Mouse (Mus musculus) spleen, adult 2 months (tissue): ENCODE measurements at regions not wholly inside any gene's neighbourhood (a gene's known extent, or its start where the extent isn't known, plus 50 kb on each side); places are given as distances from the start of the nearest gene placed in this dataset.

Experiments used
- DNase-seq, 2 experiments: peaks; one replicate each; pipeline versions ENCODE4 v3.0.0 to v3.0.0-alpha.2; 2012 to 2021; ENCODE audit warnings: low spot score in 2 of 2, low read depth in 1 of 2
- H3K27ac ChIP-seq: fragments of 200-500 bp; 2 replicates; pipeline ENCODE4 v1.5.1; 2012; ENCODE audit warnings: low read length, inconsistent platforms; ENCODE audit not compliant: insufficient read depth
- H3K27me3 ChIP-seq: fragments of 200-500 bp; 2 replicates; pipeline ENCODE4 v1.6.1; 2012; ENCODE audit warnings: mild to moderate bottlenecking, moderate library complexity, low read length, inconsistent platforms; ENCODE audit not compliant: control insufficient read depth, insufficient read depth
- H3K36me3 ChIP-seq: fragments of 200-500 bp; 2 replicates; pipeline ENCODE4 v1.6.1; 2012; ENCODE audit warnings: mild to moderate bottlenecking, low read length, inconsistent platforms; ENCODE audit not compliant: control insufficient read depth, insufficient read depth
- H3K4me1 ChIP-seq: fragments of 200-500 bp; 2 replicates; pipeline ENCODE4 v1.6.1; 2011; ENCODE audit warnings: inconsistent platforms; ENCODE audit not compliant: control insufficient read depth, insufficient read depth, insufficient read length
- H3K4me3 ChIP-seq: fragments of 200-500 bp; 2 replicates; pipeline ENCODE4 v1.5.1; 2011; ENCODE audit warnings: mild to moderate bottlenecking, inconsistent platforms; ENCODE audit not compliant: insufficient read depth, insufficient read length; ENCODE audit errors: extremely low read depth
- CTCF ChIP-seq: fragments of 200-500 bp; IDR thresholded peaks from 2 replicates; pipeline ENCODE4 v1.5.1; 2011; ENCODE audit warnings: mild to moderate bottlenecking, inconsistent platforms; ENCODE audit not compliant: insufficient read depth, insufficient read length, insufficient replicate concordance; ENCODE audit errors: extremely low read depth
- POLR2A ChIP-seq: fragments of 200-500 bp; IDR thresholded peaks from 2 replicates; pipeline ENCODE4 v1.6.1; 2011; ENCODE audit warnings: low read depth, low read length, inconsistent platforms
- WGBS: fragments of 180-500 bp; shearing (Covaris S2); methylation state at CpG from one replicate; pipeline ENCODE4 v1.1.7; 2018; 5-methylcytosine and 5-hydroxymethylcytosine counted together

GRCm38 (mm10) chr1:71940900-71941299, 271.2 kb downstream of the Mreg start:
- 59% methylated on average over 4 of the region's 4 CpGs for WGBS
- peaks cover 4% of the 10 kb centered on the region for H3K4me1 ChIP-seq
- TF ChIP-seq CTCF (no peak), POLR2A (no peak)

GRCm38 (mm10) chr1:71938323-71939007, 273.6 kb downstream of the Mreg start:
- H3K36me3 ChIP-seq, result no peaks in the 10 kb centered on the region
- no peak overlapping the region for H3K4me3 ChIP-seq
- no peaks in the 10 kb centered on the region for H3K27me3 ChIP-seq
- 6% methylated on average over 12 of the region's 12 CpGs for WGBS
- no peak overlapping the region for H3K27ac ChIP-seq
- no peak for DNase-seq
- no peak for TF ChIP-seq POLR2A
- TF ChIP-seq CTCF, result no peak
- H3K4me1 ChIP-seq, result peaks cover 4% of the 10 kb centered on the region

More at GRCm38 (mm10) chr1:71940900-71941299, 271.2 kb downstream of the Mreg start:
- no peak for DNase-seq
- no peak overlapping the region for H3K4me3 ChIP-seq
- H3K27me3 ChIP-seq, result no peaks in the 10 kb centered on the region
- H3K27ac ChIP-seq, result no peak overlapping the region
- H3K36me3 ChIP-seq, result no peaks in the 10 kb centered on the region

DNA sequence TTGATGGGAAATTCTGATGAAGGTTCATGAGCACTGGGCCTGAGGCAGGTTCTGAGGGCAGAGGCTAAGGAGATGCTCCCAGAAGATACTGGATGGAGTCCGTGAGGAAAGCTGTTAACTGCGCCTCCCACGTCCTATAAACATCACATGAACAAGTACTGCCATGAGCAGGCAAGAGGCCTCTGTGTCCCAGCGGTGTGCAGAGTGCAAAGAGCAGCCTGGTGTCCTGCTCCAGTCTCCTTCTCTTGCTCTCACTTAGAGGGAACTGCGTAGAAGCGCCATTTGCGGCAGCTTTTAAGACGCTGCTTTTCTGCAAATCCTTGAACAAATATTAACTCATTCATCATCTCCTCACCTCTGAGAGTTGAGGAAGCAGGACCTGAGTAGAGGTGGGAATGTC, 274.2 kb downstream of the Mreg start:
- no peak for DNase-seq
- Histone ChIP-seq H3K4me1 (peaks cover 4% of the 10 kb centered on the region), H3K36me3 (no peaks in the 10 kb centered on the region), H3K27me3 (no peaks in the 10 kb centered on the region), H3K27ac (no peak overlapping the region), H3K4me3 (no peak overlapping the region)
- TF ChIP-seq POLR2A (no peak), CTCF (no peak)
- 56% methylated on average over 8 of the region's 8 CpGs for WGBS

- peaks cover 4% of the 10 kb centered on the region for H3K4me1 ChIP-seq
Measured at GRCm38 (mm10) chr1:71937168-71937567, 274.9 kb downstream of the Mreg start.

GRCm38 (mm10) chr1:71936501-71937129, 275.5 kb downstream of the Mreg start:
- no peak for DNase-seq
- Histone ChIP-seq H3K4me1 (peaks cover 4% of the 10 kb centered on the region), H3K27ac (no peak overlapping the region), H3K4me3 (no peak overlapping the region), H3K27me3 (no peaks in the 10 kb centered on the region), H3K36me3 (no peaks in the 10 kb centered on the region)
- TF ChIP-seq CTCF (no peak), POLR2A (no peak)
- WGBS, result 59% methylated on average over 5 of the region's 5 CpGs

More at GRCm38 (mm10) chr1:71937168-71937567, 274.9 kb downstream of the Mreg start:
- H3K36me3 ChIP-seq, result no peaks in the 10 kb centered on the region
- H3K4me3 ChIP-seq, result no peak overlapping the region
- H3K27ac ChIP-seq, result no peak overlapping the region
- no peak for DNase-seq
- no peak for TF ChIP-seq CTCF
- no peak for TF ChIP-seq POLR2A
- 91% methylated on average over 3 of the region's 3 CpGs for WGBS
- no peaks in the 10 kb centered on the region for H3K27me3 ChIP-seq

DNA sequence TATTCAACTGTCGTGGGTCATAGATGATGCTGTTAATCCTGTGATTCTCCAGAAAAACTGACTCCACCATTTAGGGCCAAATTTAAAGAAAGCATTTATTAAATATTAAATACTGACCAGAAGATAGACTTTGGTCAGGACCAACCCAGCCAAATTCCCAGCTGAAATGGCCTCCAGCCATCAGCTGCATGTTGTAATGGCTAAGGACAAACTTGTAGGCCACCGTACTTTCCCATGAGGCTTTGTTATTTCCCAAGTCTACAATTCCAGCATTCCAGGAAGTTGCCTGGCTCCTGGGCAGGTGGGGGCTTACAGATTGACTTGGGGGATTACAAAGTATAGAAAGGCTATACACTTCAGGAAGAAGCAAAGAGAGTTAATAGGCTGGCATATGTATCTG, 272.5 kb upstream of the Fn1 start:
- DNase-seq, result no peak
- WGBS, result 93% methylated on average over 2 of the region's 2 CpGs
- TF ChIP-seq POLR2A (no peak), CTCF (no peak)

DNA sequence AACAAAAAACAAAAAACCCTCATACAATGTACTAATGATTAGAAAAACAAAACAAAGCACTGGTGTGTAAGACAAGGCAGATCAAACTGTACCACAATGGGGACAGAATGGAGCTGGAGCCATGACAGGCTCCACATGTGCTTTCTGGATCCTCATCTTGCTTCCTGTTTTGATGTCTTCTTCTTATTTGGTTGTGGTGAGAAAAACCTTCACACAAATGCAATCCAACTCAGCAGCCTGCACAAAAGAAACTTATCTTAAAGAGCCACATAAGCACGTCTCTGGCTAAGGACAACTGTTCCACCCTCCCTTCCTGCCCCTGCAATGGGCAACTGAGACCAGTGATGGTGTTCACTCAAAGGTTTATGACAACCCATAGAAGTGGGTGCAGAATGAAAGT, 271.9 kb upstream of the Fn1 start:
- H3K27ac ChIP-seq, result no peak overlapping the region
- DNase-seq, result no peak
- TF ChIP-seq POLR2A (no peak), CTCF (no peak)
- no peaks in the 10 kb centered on the region for H3K4me1 ChIP-seq
- H3K36me3 ChIP-seq, result no peaks in the 10 kb centered on the region
- no peak overlapping the region for H3K4me3 ChIP-seq
- no peaks in the 10 kb centered on the region for H3K27me3 ChIP-seq
- WGBS, result 44% methylated on average over 1 of the region's 1 CpGs

More for the DNA sequence above, 272.5 kb upstream of the Fn1 start:
- no peaks in the 10 kb centered on the region for H3K36me3 ChIP-seq
- no peak overlapping the region for H3K4me3 ChIP-seq
- H3K27ac ChIP-seq, result no peak overlapping the region
- H3K4me1 ChIP-seq, result no peaks in the 10 kb centered on the region
- H3K27me3 ChIP-seq, result no peaks in the 10 kb centered on the region
